Mouse (Mus musculus) heart, adult 11 months (tissue): ENCODE data around the gene Rbm47.

Experiments used
- DNase-seq: peaks from one replicate; pipeline ENCODE4 v3.0.0; 2022

Gene Rbm47

GRCm38 (mm10) chr5:66008245-66008967 lies 164.5 kb downstream of the Rbm47 start:
- peak; percentile 46 for DNase-seq

DNA sequence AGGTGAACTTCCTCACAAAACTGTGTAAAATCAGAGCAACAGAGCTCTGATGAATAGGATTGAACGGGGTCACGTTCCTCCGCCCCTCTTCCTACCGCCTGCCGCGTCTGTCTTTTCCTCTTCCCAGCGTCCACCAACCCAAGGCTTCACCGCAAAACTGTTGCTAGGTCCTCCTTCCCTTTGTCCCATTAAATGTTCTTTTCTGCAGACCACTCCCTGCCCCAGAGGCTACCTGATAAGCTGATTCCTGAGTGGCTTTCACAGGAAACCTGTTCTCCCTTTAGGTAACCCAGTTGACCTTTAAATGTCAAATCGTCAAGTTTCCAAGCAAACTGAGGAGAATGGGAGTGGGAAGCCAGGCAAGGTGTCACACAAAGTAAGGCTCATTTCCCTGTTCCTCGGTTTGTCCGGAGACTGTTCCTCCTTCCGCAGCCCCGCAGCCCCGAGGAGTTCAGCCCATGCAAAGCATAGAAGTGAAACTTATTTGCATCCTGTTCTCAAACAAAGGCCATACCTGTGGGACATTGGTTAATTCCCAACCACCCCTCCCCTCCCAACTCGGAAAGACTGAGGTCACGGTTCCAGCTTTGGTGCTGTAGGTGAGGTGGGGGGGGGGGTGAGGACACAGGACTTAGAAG lies 167.8 kb downstream of the Rbm47 start:
- DNase-seq, result peak; percentile 55

- peak; percentile 73 for DNase-seq
Measured at GRCm38 (mm10) chr5:66004134-66004925, 168.6 kb downstream of the Rbm47 start, which contains the start of gene 9130230L23Rik. Gene 9130230L23Rik, minus strand, starts transcription at chr5:66004285.

- DNase-seq, result peak; percentile 75
Measured at GRCm38 (mm10) chr5:66001232-66001631, 171.7 kb downstream of the Rbm47 start.

DNA sequence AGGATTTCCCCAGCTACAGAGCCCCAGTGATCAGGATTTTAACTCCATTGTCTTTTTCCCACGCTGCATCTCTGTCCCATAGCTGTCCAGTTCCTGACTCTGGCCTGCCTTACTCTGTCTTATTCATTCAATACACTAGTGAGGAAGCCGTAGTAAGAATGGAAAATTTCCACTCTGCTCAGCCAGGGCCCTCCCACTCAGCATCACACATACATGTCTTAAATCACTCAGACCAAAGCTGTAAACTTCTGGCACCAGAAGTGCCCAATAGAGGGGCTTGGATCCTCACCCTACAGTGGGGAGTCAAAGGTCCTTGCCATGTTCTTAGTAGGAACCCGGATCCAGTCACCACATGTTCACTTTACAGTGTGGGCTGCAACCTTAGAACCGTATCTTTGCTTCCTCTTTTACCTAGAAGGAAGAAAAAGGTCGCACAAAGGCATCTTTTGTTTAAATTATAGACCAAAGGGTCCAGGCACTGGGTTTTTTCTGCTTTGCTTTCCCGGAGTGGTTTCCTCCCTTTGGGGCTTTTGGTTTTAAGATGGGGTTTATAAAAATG lies 172.3 kb downstream of the Rbm47 start:
- peak; percentile 54 for DNase-seq

DNA sequence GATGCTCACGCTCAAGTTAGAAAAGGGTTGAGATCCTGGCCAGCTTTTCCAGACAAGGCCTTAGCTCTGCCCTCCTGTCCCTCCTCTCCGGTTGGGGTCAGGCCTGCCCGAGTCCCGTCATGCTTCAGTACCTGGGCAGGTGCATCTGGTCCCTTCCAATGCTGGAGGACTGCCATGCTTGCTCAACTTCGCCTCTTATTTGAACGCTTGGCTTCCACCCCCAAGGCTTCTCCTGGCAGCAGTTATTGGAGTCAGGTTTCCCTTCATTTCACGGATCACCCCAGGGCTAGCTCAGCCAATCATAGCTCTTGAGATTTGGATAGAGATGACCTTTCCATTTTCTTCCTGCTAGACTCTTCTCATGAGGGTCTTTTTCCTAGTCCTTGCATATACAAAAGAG lies 172.8 kb downstream of the Rbm47 start:
- DNase-seq, result peak; percentile 80

DNA sequence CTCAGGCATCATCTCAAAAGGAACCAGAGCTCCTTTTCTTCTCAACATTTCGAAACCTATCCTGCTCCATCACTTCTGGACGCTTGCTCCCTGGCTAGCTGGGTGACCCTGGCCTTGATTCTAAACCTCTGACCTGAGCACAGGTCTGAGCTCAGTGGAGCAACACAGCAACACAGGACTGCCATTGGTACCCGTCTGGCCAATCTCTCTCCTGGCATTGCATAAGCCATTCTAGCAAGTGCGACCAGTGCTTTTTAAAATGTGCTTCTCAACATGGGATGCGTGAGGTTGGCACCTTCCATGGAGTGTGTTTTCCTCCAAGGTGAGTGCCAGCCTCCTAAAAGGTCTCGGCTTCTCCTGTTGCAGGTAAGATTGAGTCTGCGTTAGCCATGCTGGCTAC lies 173.8 kb downstream of the Rbm47 start:
- DNase-seq, result peak; percentile 73

GRCm38 (mm10) chr5:65997813-65998212 lies 175.1 kb downstream of the Rbm47 start:
- DNase-seq, result peak; percentile 13

DNA sequence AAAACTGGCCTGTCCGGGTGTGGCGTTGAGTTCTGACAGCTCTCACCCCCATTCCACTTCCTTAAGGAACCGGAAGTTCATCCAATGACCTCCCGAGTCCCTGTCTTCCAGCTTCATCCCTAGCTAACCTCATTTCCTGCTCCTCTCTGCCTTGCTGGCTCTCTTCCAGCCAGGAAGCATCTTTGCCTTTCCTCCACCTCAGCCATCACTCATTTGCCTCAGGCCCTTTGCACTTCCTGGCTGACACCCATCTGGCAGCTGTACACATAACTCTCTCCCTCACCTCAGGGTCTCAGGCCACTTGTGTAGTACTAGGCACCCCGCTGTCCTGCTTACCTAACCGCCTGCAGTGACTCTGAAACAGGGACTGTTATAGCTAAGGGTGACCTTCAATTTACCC lies 178.3 kb downstream of the Rbm47 start:
- no peak for DNase-seq

DNA sequence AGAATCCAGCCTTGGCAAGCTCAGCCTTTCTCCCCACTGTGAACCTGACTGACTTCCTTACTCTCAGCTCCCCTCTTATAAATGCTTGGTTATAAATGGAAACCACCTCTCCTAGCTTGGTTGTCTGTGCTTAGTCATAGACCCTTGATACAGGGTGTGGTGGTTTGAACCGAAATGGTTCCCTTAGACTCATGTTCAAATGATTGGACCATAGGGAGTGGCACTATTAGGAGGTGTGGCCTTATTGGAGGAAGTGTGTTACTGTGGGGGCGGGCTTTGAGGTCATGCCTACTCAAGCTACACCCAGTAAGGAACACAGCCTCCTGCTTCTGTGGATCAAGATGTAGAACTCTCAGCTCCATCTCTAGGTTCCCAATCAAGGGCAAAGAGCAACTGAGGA lies 181.7 kb downstream of the Rbm47 start:
- DNase-seq, result peak; percentile 49

DNA sequence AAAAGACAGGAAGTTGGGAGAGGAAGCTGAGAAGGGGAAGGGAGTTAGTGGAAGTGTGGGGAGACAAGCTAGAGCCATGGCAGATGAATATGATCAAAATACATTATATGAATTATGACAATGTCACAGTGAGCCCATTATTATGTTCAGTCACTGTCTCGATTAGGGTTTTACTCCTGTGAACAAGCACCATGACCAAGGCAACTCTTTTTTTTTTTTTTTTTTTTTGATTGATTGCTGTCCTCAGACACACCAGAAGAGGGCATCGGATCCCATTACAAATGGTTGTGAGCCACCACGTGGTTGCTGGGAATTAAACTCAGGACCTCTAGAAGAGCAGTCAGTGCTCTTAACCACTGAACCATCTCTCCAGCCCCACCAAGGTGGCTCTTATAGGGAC lies 185.9 kb downstream of the Rbm47 start:
- DNase-seq, result peak; percentile 24

DNA sequence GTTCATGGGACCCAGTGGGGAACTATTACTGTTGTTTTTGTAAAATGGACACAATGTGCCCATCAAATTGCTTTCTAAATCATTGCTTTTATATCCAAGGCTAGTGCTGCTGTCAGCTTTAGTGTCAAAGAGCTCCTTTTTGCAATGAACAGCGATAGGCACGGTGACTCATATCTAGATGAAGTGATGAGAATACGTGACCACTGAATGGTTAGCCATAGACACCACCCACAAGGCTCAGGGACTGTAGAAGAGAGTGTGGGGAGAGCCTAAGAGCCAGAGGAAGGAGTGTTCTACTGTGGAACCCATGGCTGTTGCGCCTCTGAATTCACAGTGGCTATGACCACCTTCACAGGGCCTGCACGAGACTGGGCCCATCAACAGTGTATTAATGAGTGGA lies 186.5 kb downstream of the Rbm47 start:
- DNase-seq, result peak; percentile 36

- DNase-seq, result no peak
Measured at GRCm38 (mm10) chr5:65975731-65976130, 197.2 kb downstream of the Rbm47 start.

DNA sequence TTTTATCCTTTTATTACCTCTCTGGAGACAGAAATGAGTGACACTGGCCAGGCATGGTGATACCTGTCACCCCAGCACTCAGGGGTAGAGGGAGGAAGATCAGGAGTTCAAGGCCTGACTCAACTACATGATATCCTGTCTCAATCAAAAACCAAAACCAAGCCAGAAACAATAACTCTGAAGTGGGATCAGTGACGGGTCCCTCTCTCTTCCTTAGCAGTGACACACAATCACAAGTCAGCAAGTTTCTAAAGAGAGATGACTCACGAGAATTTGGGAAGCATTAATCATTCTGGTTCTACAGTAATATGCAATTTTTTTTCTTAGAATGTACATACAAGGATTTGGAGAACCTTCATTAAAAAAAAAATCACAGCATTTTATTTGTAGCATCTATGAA lies 199.7 kb downstream of the Rbm47 start:
- DNase-seq, result no peak

GRCm38 (mm10) chr5:65968004-65968403 lies 204.9 kb downstream of the Rbm47 start:
- DNase-seq, result no peak

DNA sequence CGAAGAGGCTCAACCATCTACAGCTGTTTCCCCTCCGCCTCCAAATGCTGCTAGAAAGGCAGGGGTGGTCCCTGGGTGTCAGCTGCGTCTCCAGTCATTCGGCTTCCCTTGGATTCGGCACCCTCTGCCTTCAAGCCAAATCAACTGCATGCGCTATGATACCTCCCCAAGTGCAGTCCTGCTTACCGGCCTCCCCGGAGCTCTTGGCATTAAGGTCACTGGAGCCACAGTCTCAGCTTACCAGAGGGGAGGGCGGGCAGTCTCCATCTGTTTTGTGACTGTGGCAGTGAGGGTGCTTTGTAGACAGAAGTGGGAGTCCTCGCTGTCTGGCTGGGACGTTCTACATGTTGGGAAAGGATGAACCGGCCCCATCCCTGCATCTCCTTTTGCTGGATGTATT lies 205.8 kb downstream of the Rbm47 start:
- no peak for DNase-seq
